Mouse (Mus musculus) CH12F3 (cell line): ENCODE measurements around the gene Cd3e.
"Not testable (repeated sequence)": the region's sequence is repeated elsewhere in the genome, so short reads cannot be mapped to it uniquely, and the experiment has no call there.

Experiments used
- in situ Hi-C: fragments of 300-500 bp; cut with MboI; formaldehyde crosslinking; loops from 2 replicates; pipeline ENCODE4 v1.14.3; 2020; ENCODE audit warnings: low sequenced_read_pairs

The Cd3e gene

GRCm38 (mm10) chr9:45009180-45010078, at the start of gene Cd3e:
Gene Cd3e (minus strand): TSS chr9:45009627.
- in situ Hi-C loops: no loop called here

GRCm38 (mm10) chr9:45058304-45058940, 49.0 kb upstream of the Cd3e start:
- in situ Hi-C loops: no loop called here

GRCm38 (mm10) chr9:45055082-45055713, 45.8 kb upstream of the Cd3e start, which contains the start of gene Mpzl3:
Gene Mpzl3 (plus strand): TSS chr9:45055186.
- in situ Hi-C loops: no loop called here

GRCm38 (mm10) chr9:45050301-45050700, 40.9 kb upstream of the Cd3e start:
- in situ Hi-C loops: no loop called here

- in situ Hi-C loops: no loop called here
These were observed 40.3 kb upstream of the Cd3e start for GRCm38 (mm10) chr9:45049731-45050130.

GRCm38 (mm10) chr9:45048511-45048910, 39.1 kb upstream of the Cd3e start:
- in situ Hi-C loops: no loop called here

- in situ Hi-C loops: no loop called here
These were observed 37.5 kb upstream of the Cd3e start for GRCm38 (mm10) chr9:45046973-45047372.

- in situ Hi-C loops: no loop called here
These were observed 33.5 kb upstream of the Cd3e start for GRCm38 (mm10) chr9:45042947-45043346.

GRCm38 (mm10) chr9:45042056-45042720, 32.8 kb upstream of the Cd3e start:
- in situ Hi-C loops: no loop called here

- in situ Hi-C loops: no loop called here
These were observed 31.9 kb upstream of the Cd3e start for GRCm38 (mm10) chr9:45041131-45041838.

GRCm38 (mm10) chr9:45040066-45040845, 30.8 kb upstream of the Cd3e start:
- in situ Hi-C loops: no loop called here

GRCm38 (mm10) chr9:45039499-45039898, 30.1 kb upstream of the Cd3e start, which contains the start of gene Mpzl2:
Gene Mpzl2 (plus strand): TSS chr9:45039799.
- in situ Hi-C loops: no loop called here

GRCm38 (mm10) chr9:45037803-45038202, 28.4 kb upstream of the Cd3e start:
- in situ Hi-C loops: not testable (repeated sequence)

- in situ Hi-C loops: no loop called here
These were observed 25.1 kb upstream of the Cd3e start for GRCm38 (mm10) chr9:45034526-45034925.

- in situ Hi-C loops: no loop called here
These were observed 22.8 kb upstream of the Cd3e start for GRCm38 (mm10) chr9:45032261-45032660.

GRCm38 (mm10) chr9:45030341-45030740, 20.9 kb upstream of the Cd3e start:
- in situ Hi-C loops: no loop called here

GRCm38 (mm10) chr9:45027376-45027775, 17.9 kb upstream of the Cd3e start:
- in situ Hi-C loops: loop anchor here (10.0 kb wide), 1 partner anchor 117 kb away; no protein-coding TSS in a partner anchor

GRCm38 (mm10) chr9:45024187-45024586, 14.8 kb upstream of the Cd3e start:
- in situ Hi-C loops: loop anchor here (10.0 kb wide), 1 partner anchor 121 kb away; no protein-coding TSS in a partner anchor

GRCm38 (mm10) chr9:45023638-45024037, 14.2 kb upstream of the Cd3e start:
- in situ Hi-C loops: loop anchor here (10.0 kb wide), 1 partner anchor 121 kb away; no protein-coding TSS in a partner anchor
